Mouse (Mus musculus) stomach, postnatal 0 days (tissue): ENCODE data around the gene Asb6.

ENCODE experiments used
- CTCF ChIP-seq: IDR thresholded peaks from 2 replicates; pipeline ENCODE4 v1.5.1; 2016; ENCODE audit warnings: antibody characterized with exemption, low read depth, mild to moderate bottlenecking, moderate library complexity
- EP300 ChIP-seq: optimal IDR thresholded peaks from 2 replicates; pipeline ENCODE3; 2016; ENCODE audit warnings: antibody characterized with exemption

DNA sequence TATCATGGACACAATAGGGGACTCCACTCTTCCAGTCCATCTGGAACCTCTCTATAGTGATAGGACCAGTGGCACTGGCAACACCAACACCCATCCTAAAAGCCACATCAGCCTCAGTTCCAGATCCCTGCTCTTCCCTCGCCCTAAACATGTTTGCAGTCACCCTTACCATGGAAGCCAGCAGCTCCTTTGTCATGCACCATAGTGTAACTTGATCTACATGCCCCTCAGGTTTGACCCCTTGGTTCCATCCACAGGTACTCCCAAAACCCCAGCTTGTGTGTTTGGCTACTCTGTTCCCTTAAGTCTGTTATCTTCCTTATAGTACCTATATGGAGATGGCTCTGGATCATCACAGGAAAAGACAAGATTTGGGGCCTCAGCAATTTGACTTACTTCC is 13.8 kb downstream of the Asb6 start:
- TF ChIP-seq CTCF (no peak), EP300 (no peak)
